Mouse (Mus musculus) midbrain, postnatal 0 days (tissue): ENCODE measurements around the gene Snx21. TPM values are rescaled to one million over a fixed set of nuclear protein-coding genes. Genes with fewer than 3 reads are reported as not detected.

Experiments
- ATAC-seq: fragments of 200-750 bp; cut with Nextera tagmentation; 2 replicates; pipeline ENCODE4 v1.8.0; 2017; ENCODE audit warnings: moderate number of reproducible peaks, mild to moderate bottlenecking, moderate TSS enrichment, moderate library complexity; ENCODE audit not compliant: low FRiP score
- DNase-seq: peaks from one replicate; pipeline ENCODE4 v3.0.0-alpha.2; 2015; ENCODE audit warnings: low spot score
- H3K27ac ChIP-seq: fragments of 300-500 bp; sonication (generic); 2 replicates; pipeline ENCODE4 v1.5.1; 2014; ENCODE audit warnings: low read depth, mild to moderate bottlenecking, low read length, mixed read lengths
- H3K27me3 ChIP-seq: fragments of 300-500 bp; sonication (generic); 2 replicates; pipeline ENCODE4 v1.6.1; 2014; ENCODE audit warnings: low read length, control low read depth, mixed read lengths; ENCODE audit not compliant: insufficient read depth
- H3K36me3 ChIP-seq: fragments of 300-500 bp; sonication (generic); 2 replicates; pipeline ENCODE4 v1.6.1; 2014; ENCODE audit warnings: low read length, control low read depth, mixed read lengths; ENCODE audit not compliant: insufficient read depth
- H3K4me1 ChIP-seq: fragments of 300-500 bp; sonication (generic); 2 replicates; pipeline ENCODE4 v1.6.1; 2014; ENCODE audit warnings: mild to moderate bottlenecking, control low read depth, antibody characterized with exemption, low read length, mixed read lengths; ENCODE audit not compliant: insufficient read depth
- H3K4me2 ChIP-seq: fragments of 300-500 bp; sonication (generic); 2 replicates; pipeline ENCODE4 v1.6.1; 2014; ENCODE audit warnings: low read depth, mild to moderate bottlenecking, low read length, mixed read lengths; ENCODE audit not compliant: poor library complexity, severe bottlenecking
- H3K4me3 ChIP-seq: fragments of 300-500 bp; sonication (generic); 2 replicates; pipeline ENCODE4 v1.5.1; 2014; ENCODE audit warnings: low read depth, mild to moderate bottlenecking, low read length, moderate library complexity
- H3K9ac ChIP-seq: fragments of 300-500 bp; sonication (generic); replicated peaks from 2 replicates; pipeline ENCODE4 v1.6.1; 2014; ENCODE audit warnings: mild to moderate bottlenecking, low read length, moderate library complexity, mixed read lengths; ENCODE audit not compliant: poor library complexity, severe bottlenecking
- H3K9me3 ChIP-seq: fragments of 300-500 bp; sonication (generic); 2 replicates; pipeline ENCODE4 v1.6.1; 2016; ENCODE audit warnings: low read length, control low read depth
- CTCF ChIP-seq: IDR thresholded peaks from 2 replicates; pipeline ENCODE4 v1.5.1; 2016; ENCODE audit warnings: antibody characterized with exemption, mild to moderate bottlenecking
- WGBS: fragments of 180-500 bp; shearing (Covaris S2); extraction: QIAGEN DNeasy Blood & Tissue Kit; methylation state at CpG from one replicate; pipeline ENCODE4 v1.1.7; 2014; 5-methylcytosine and 5-hydroxymethylcytosine counted together
- polyA plus RNA-seq: library from polyadenylated mRNA; unstranded; fragments of >200 nt; fragmentation: Nextera tagmentation; extraction: Ambion mirVana; gene quantifications from 2 replicates; pipeline ENCODE4 v1.2.1, GENCODE M21; 2015
- total RNA-seq: library from RNA; depleted of rRNA; stranded (reverse); fragments of >200 nt; gene quantifications from 2 replicates; pipeline ENCODE4 v1.2.3, GENCODE M21; 2014

The Snx21 gene
- total and polyA plus RNA-seq, 2 experiments from 2014 or later = 50.8 to 100 TPM

DNA sequence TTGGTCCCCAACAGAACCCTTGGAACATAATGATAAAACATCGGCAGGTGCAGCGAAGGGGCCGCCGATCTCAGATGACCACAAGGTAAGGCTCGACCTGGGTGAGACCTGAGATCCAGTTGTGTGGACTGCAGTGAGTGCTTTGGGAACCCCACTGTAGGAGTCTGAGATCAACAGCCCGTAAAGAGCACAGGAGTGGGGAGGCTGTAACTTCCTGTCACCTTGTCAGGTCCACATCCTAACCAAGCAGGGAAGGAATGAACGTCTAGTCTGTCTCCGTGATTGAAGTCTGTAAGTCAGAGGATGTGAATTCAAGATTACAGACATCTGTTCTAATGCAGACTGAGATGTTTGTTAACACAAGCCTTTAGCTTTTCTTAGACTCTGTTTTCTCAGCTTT is 38.9 kb upstream of the Snx21 start:
- Histone ChIP-seq H3K9ac (peak overlapping the region; percentile 94), H3K27me3 (no peaks in the 10 kb centered on the region; the same call in 1 of the 2 replicates), H3K4me2 (peak overlapping the region; percentile 79), H3K9me3 (no peaks in the 10 kb centered on the region), H3K4me1 (peaks cover 9% of the 10 kb centered on the region; the same call in 1 of the 2 replicates), H3K4me3 (peak overlapping the region; percentile 92), H3K27ac (peak overlapping the region; percentile 73), H3K36me3 (peaks cover 9% of the 10 kb centered on the region; the same call in 1 of the 2 replicates)
- DNase-seq (no peak), ATAC-seq (no peak)
- WGBS = 60% methylated on average over 8 of the region's 8 CpGs
- no peak for TF ChIP-seq CTCF

DNA sequence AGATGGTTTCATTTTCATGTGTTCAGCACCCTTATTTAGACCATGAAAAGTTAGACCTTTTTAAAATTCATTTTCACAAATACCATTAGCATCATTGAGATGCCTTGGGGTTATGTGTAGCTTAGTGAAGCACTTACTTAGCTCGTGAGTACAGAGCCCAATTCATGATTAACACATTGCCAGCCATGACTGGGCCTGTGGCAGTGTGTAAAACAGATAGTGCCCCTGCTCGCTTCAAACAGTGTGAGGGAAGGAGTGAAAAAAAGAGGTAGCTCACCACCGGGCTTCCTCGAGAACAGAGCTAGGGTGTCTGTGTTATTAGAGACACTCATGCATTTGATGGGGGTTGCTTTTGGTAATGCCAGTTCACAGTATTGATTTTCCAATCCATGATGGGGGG is 37.4 kb upstream of the Snx21 start:
- no peaks in the 10 kb centered on the region for H3K9me3 ChIP-seq
- no peaks in the 10 kb centered on the region; the same call in 1 of the 2 replicates for H3K27me3 ChIP-seq
- ATAC-seq = no peak
- H3K36me3 ChIP-seq = peaks cover 14% of the 10 kb centered on the region; the same call in 1 of the 2 replicates
- H3K27ac ChIP-seq = no peak overlapping the region
- no peak for DNase-seq
- no peak for TF ChIP-seq CTCF
- WGBS = 87% methylated on average over 4 of the region's 4 CpGs
- H3K9ac ChIP-seq = no peak overlapping the region
- peaks cover 9% of the 10 kb centered on the region; the same call in 1 of the 2 replicates for H3K4me1 ChIP-seq
- no peak overlapping the region for H3K4me2 ChIP-seq
- no peak overlapping the region for H3K4me3 ChIP-seq

DNA sequence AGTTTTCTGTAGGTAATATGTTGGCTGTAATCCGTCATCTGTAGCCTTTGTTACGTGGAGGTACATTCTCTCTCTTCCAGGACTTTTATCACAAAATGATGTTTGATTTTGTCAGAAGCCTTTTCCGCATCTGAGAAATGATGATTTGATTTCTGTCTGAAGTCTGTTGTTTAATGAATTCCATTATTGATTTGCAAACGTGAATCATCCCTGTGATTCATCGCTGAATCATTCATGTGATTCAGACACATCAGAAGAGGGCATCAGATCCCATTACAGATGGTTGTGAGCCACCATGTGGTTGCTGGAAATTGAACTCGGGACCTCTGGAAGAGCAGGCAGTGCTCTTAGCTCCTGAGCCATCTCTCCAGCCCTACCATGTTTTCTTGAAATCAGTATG is 36.6 kb upstream of the Snx21 start:
- peaks cover 18% of the 10 kb centered on the region for H3K36me3 ChIP-seq
- no peaks in the 10 kb centered on the region for H3K9me3 ChIP-seq
- TF ChIP-seq CTCF = no peak
- no peaks in the 10 kb centered on the region for H3K27me3 ChIP-seq
- ATAC-seq = no peak
- no peak overlapping the region for H3K4me3 ChIP-seq
- H3K4me1 ChIP-seq = peaks cover 9% of the 10 kb centered on the region; the same call in 1 of the 2 replicates
- H3K9ac ChIP-seq = no peak overlapping the region
- H3K4me2 ChIP-seq = no peak overlapping the region
- DNase-seq = no peak
- 89% methylated on average over 6 of the region's 6 CpGs for WGBS
- H3K27ac ChIP-seq = no peak overlapping the region

GRCm38 (mm10) chr2:164752454-164752853 is 33.2 kb upstream of the Snx21 start:
- no peak overlapping the region for H3K4me3 ChIP-seq
- no peak for ATAC-seq
- H3K27me3 ChIP-seq = no peaks in the 10 kb centered on the region
- H3K27ac ChIP-seq = no peak overlapping the region
- H3K4me1 ChIP-seq = no peaks in the 10 kb centered on the region
- H3K9me3 ChIP-seq = no peaks in the 10 kb centered on the region
- no peak for TF ChIP-seq CTCF
- no peak overlapping the region for H3K4me2 ChIP-seq
- H3K36me3 ChIP-seq = peaks cover 50% of the 10 kb centered on the region
- no peak for DNase-seq
- H3K9ac ChIP-seq = no peak overlapping the region
- 94% methylated on average over 2 of the region's 2 CpGs for WGBS

DNA sequence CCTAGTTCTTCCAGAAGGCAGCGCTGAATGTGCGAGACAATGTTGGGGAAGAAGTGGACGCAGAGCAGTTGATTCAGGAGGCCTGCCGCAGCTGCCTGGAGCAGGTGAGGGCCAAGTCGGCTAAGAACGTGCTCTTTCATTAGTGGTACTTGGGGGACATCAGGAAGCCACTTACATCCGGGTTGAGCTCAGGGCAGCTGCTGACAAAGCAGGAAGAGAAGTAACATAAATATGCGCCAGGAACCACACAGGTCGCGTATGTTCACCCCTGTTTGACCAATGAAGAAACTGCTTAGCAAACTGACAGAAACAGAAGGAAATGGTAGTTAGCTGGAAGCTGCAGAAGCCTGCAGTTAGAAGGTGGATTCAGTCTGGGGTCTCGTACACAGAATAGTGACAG is 31.5 kb upstream of the Snx21 start:
- H3K4me2 ChIP-seq = no peak overlapping the region
- H3K4me3 ChIP-seq = no peak overlapping the region
- no peak overlapping the region for H3K9ac ChIP-seq
- H3K9me3 ChIP-seq = no peaks in the 10 kb centered on the region
- ATAC-seq (no peak), DNase-seq (no peak)
- H3K4me1 ChIP-seq = no peaks in the 10 kb centered on the region
- H3K27ac ChIP-seq = no peak overlapping the region
- no peaks in the 10 kb centered on the region for H3K27me3 ChIP-seq
- WGBS = 92% methylated on average over 11 of the region's 11 CpGs
- peaks cover 57% of the 10 kb centered on the region for H3K36me3 ChIP-seq
- TF ChIP-seq CTCF = no peak

DNA sequence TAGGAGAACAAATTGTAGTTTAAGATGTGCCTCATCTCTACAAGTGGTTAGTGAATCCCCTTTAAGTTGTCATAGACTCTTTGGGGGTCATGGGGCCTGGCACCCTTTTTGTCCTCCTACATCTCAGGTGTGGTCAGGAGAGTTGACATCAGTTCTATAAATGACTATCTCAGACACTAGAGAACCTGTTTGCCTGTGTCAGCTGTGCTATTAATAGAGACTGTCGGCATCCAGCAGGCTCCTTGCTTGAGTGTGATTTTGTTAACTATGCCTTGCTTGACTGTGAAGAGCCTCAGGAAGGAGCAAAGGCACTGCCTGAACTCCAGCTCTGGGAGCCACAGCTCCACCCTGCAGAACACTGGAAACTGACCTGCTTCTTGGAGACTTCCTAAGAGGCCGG is 30.8 kb upstream of the Snx21 start:
- H3K9me3 ChIP-seq = no peaks in the 10 kb centered on the region
- no peak for ATAC-seq
- no peak overlapping the region for H3K4me3 ChIP-seq
- H3K27me3 ChIP-seq = no peaks in the 10 kb centered on the region
- no peak overlapping the region for H3K27ac ChIP-seq
- peaks cover 57% of the 10 kb centered on the region for H3K36me3 ChIP-seq
- DNase-seq = no peak
- H3K9ac ChIP-seq = no peak overlapping the region
- WGBS = 97% methylated on average over 2 of the region's 2 CpGs
- no peak overlapping the region for H3K4me2 ChIP-seq
- H3K4me1 ChIP-seq = no peaks in the 10 kb centered on the region
- TF ChIP-seq CTCF = no peak
